Mouse (Mus musculus) heart, postnatal 0 days (tissue): Measurements from ENCODE around the gene Hoxa1.

Experiments used
- CTCF ChIP-seq: IDR thresholded peaks from 2 replicates; pipeline ENCODE4 v1.5.1; 2016; ENCODE audit warnings: antibody characterized with exemption, control low read depth, low read depth
- EP300 ChIP-seq: IDR thresholded peaks from 2 replicates; pipeline ENCODE4 v1.6.1; 2016; ENCODE audit warnings: antibody characterized with exemption, low read depth

- peak; percentile 55 for TF ChIP-seq CTCF
- TF ChIP-seq EP300: no peak
Measured at GRCm38 (mm10) chr6:52197271-52197670, 39.2 kb upstream of the Hoxa1 start.
